Mouse (Mus musculus) lung, adult 2 months (tissue): ENCODE measurements around the gene Cnksr3.

ENCODE experiments used
- CTCF ChIP-seq: fragments of 200-500 bp; IDR thresholded peaks from 2 replicates; pipeline ENCODE4 v1.5.1; 2011; ENCODE audit warnings: mild to moderate bottlenecking, low read length, control low read depth; ENCODE audit not compliant: insufficient read depth
- POLR2A ChIP-seq: fragments of 200-500 bp; IDR thresholded peaks from 2 replicates; pipeline ENCODE4 v1.6.1; 2011; ENCODE audit warnings: low read depth, mild to moderate bottlenecking, control low read depth, low read length, borderline replicate concordance; ENCODE audit errors: extremely low read depth

GRCm38 (mm10) chr10:7152926-7153325, 59.1 kb downstream of the Cnksr3 start:
- TF ChIP-seq POLR2A, result no peak
- TF ChIP-seq CTCF, result no peak
